Comparison of ENCODE assay signal across 9 mouse cellular contexts in the genomic region with DNA sequence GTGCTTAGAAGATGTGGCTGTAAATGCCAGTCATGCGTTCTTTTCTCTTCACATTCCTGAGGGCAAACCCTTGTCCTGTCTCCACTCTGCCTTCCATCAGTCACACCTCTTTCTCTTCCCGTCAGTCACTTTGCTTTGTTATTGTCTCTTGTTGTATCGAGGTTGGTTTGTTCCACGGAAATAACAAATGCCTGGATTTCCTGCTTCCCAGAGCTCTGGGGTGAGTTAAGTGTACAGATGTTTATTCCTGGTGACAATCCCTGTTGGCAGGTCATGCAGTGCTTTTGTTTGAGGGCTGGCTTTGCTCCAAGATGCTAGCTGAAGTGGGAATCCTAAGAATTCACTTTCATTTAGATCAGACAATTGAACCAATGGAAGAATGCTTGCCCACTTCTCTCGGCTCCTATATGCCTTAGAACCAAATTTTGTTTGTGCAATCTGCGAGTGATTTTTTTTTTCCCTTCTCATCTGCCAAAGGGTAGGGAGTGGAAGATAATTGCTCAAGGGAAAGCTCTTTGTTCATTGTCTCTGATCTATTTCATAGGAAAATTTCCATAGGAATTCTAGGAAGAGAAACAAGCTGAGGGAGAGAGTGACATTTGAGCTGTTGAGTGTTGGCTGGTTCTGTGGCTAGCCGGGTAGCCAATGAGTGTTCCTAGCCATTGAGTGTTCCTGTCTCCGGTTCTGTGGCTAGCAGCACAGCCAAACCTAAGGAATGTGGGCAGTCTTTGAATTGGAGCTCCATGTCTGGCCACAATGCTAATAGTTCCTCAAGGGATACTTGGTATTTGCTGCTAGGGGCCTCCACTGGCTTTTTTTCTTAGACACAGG.
DNase-seq lines count a peak whose midpoint lies in the region; ATAC-seq lines count a peak whose summit lies in the region.
"Had no signal": no experiment of that assay in that cellular context is flagged by ENCODE, and none has a peak within 500 bp of the region (broad histone marks: within the 10 kb centered on the region; RNA-seq: fewer than 3 reads in every experiment).

No protein-coding gene starts in this region.

- no peaks in the 10 kb centered on the region for H3K9me3 ChIP-seq in embryonic facial prominence, embryonic 14.5 days (ENCODE audit: control insufficient read depth, low read length)
- H3K9me3 ChIP-seq in hindbrain, embryonic 11.5 days (ENCODE audit: control insufficient read depth, low read length), result no peaks in the 10 kb centered on the region
- H3K9me3 ChIP-seq in lung, embryonic 16.5 days (ENCODE audit: control insufficient read depth, low read length), result no peaks in the 10 kb centered on the region

- ATAC-seq in embryonic facial prominence, embryonic 14.5 days (ENCODE audit: low read depth), result peak; percentile 70
- peak; percentile 22; the same call in 1 of the 2 replicates for ATAC-seq in hindbrain, embryonic 11.5 days (ENCODE audit: low FRiP score)
- ATAC-seq in lung, embryonic 16.5 days (ENCODE audit: low read depth), result peak; percentile 67
- ATAC-seq in granulocyte monocyte progenitor cell, adult 5-6 weeks (replicated peaks; ENCODE audit: poor library complexity, severe bottlenecking), result no peak

- DNase-seq in adrenal gland, adult (ENCODE audit: inconsistent age in 2 of 2, low spot score in 1 of 2), result peak; percentile 39 to 73
- no peak for DNase-seq in adrenal gland, postnatal 4 days (ENCODE audit: low spot score in 2 of 2)
- DNase-seq in embryonic facial prominence, embryonic 14.5 days (ENCODE audit: low spot score), result peak; percentile 89
- peak; percentile 35 for DNase-seq in hindbrain, embryonic 11.5 days (ENCODE audit: low spot score)
- DNase-seq in thymus, postnatal 25 days, result no peak
- DNase-seq in frontal cortex, postnatal 25 days (ENCODE audit: low spot score in 2 of 2), result no peak

- 10% methylated on average over 8 of the region's 8 CpGs for WGBS in embryonic facial prominence, embryonic 14.5 days
- 13% methylated on average over 8 of the region's 8 CpGs for WGBS in hindbrain, embryonic 11.5 days
- 12% methylated on average over 8 of the region's 8 CpGs for WGBS in lung, embryonic 16.5 days

- H3K4me2 ChIP-seq in embryonic facial prominence, embryonic 14.5 days (ENCODE audit: low read depth, low read length), result peak overlapping the region; percentile 0
- no peak overlapping the region; the same call in 1 of the 2 replicates for H3K4me2 ChIP-seq in hindbrain, embryonic 11.5 days (replicated peaks; ENCODE audit: low read depth, low read length)
- H3K4me2 ChIP-seq in lung, embryonic 16.5 days (ENCODE audit: low read depth, low read length), result 0 out of 2 replicates have a peak overlapping the region, but pooled peaks have one; percentile 4

- no peaks in the 10 kb centered on the region for H3K27me3 ChIP-seq in embryonic facial prominence, embryonic 14.5 days (replicated peaks; ENCODE audit: control insufficient read depth, insufficient read depth, low read length)
- H3K27me3 ChIP-seq in hindbrain, embryonic 11.5 days (ENCODE audit: control insufficient read depth, insufficient read depth, low read length), result no peaks in the 10 kb centered on the region
- no peaks in the 10 kb centered on the region for H3K27me3 ChIP-seq in lung, embryonic 16.5 days (ENCODE audit: control insufficient read depth, insufficient read depth, low read depth, low read length)

- no peak overlapping the region for H3K9ac ChIP-seq in embryonic facial prominence, embryonic 14.5 days (ENCODE audit: low read depth, low read length)
- H3K9ac ChIP-seq in hindbrain, embryonic 11.5 days (ENCODE audit: low read depth, low read length), result no peak overlapping the region
- no peak overlapping the region for H3K9ac ChIP-seq in lung, embryonic 16.5 days (ENCODE audit: low read length)

- no peaks in the 10 kb centered on the region for H3K36me3 ChIP-seq in embryonic facial prominence, embryonic 14.5 days (ENCODE audit: control insufficient read depth, insufficient read depth, low read length)
- no peaks in the 10 kb centered on the region for H3K36me3 ChIP-seq in hindbrain, embryonic 11.5 days (ENCODE audit: control insufficient read depth, insufficient read depth, low read length)
- H3K36me3 ChIP-seq in lung, embryonic 16.5 days (ENCODE audit: control insufficient read depth, insufficient read depth, low read length), result no peaks in the 10 kb centered on the region

- H3K4me3 ChIP-seq in embryonic facial prominence, embryonic 14.5 days (ENCODE audit: low read depth, low read length), result no peak overlapping the region
- no peak overlapping the region for H3K4me3 ChIP-seq in hindbrain, embryonic 11.5 days (ENCODE audit: low read depth, low read length)
- no peak overlapping the region for H3K4me3 ChIP-seq in lung, embryonic 16.5 days (ENCODE audit: low read length)
- H3K4me3 ChIP-seq: erythroblast, embryonic 14.5 days had no signal

- H3K27ac ChIP-seq in embryonic facial prominence, embryonic 14.5 days (replicated peaks; ENCODE audit: low read depth, low read length), result peak overlapping the region; percentile 80
- H3K27ac ChIP-seq in hindbrain, embryonic 11.5 days (ENCODE audit: low read depth, low read length), result no peak overlapping the region
- H3K27ac ChIP-seq in lung, embryonic 16.5 days (ENCODE audit: low read length), result peak overlapping the region; percentile 82

- peaks cover 9% of the 10 kb centered on the region for H3K4me1 ChIP-seq in embryonic facial prominence, embryonic 14.5 days (ENCODE audit: control insufficient read depth, insufficient read depth, low read length)
- no peaks in the 10 kb centered on the region for H3K4me1 ChIP-seq in hindbrain, embryonic 11.5 days (replicated peaks; ENCODE audit: control insufficient read depth, insufficient read depth, low read length)
- peaks cover 15% of the 10 kb centered on the region for H3K4me1 ChIP-seq in lung, embryonic 16.5 days (replicated peaks; ENCODE audit: control insufficient read depth, insufficient read depth, low read length)

Comparison
In these comparisons a context has a peak if more than half of its experiments do, and no peak if none do; other contexts are left out.
1. DNase-seq: peak in adrenal gland, adult (2 of 2), embryonic facial prominence, embryonic 14.5 days (single experiment) and hindbrain, embryonic 11.5 days (single experiment); none in adrenal gland, postnatal 4 days (0 of 2), thymus, postnatal 25 days (single experiment) and frontal cortex, postnatal 25 days (0 of 2).